Mouse (Mus musculus): ENCODE data around the gene Epm2a. TPM values are rescaled to one million over a fixed set of nuclear protein-coding genes. Genes with fewer than 3 reads are reported as not detected.

Gene Epm2a
- polyA plus RNA-seq, 1 experiment from 2014 or later: 2.3 TPM

- WGBS: 77% methylated on average over 2 of the region's 2 CpGs
Observed at GRCm38 (mm10) chr10:11381302-11381701, 38.1 kb downstream of the Epm2a start.

DNA sequence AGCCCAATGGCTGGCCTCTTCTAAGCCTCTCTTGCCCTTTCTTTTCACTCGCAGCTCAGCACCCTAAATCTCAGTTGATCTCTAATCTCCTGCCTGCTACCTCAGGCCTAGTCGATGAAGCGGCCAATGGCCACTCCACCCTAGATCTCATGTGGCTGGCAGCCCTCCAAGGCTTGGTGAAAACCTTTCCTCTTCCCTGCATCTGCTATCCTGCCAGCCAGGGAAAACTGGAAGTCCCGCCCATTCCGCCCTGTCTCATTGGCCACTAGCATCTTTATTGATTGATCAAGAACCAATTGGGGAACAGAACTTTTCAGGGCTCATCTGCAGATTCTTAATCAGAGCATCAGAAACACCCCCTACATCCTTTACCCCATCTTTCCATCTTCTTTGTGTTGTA, 67.7 kb downstream of the Epm2a start:
- Histone ChIP-seq H3K9me3 (replicated peaks; ENCODE audit: control insufficient read depth, low read length, poor library complexity, severe bottlenecking) (no peaks in the 10 kb centered on the region), H3K27me3 (ENCODE audit: control insufficient read depth, insufficient read depth, low read depth, low read length) (no peaks in the 10 kb centered on the region), H3K36me3 (ENCODE audit: control insufficient read depth, insufficient read depth, low read length) (no peaks in the 10 kb centered on the region), H3K4me2 (ENCODE audit: low read length) (no peak overlapping the region), H3K4me1 (ENCODE audit: control insufficient read depth, insufficient read depth, low read length) (no peaks in the 10 kb centered on the region), H3K4me3 (ENCODE audit: low read depth, low read length) (no peak overlapping the region), H3K9ac (ENCODE audit: low read depth, low read length) (no peak overlapping the region), H3K27ac (ENCODE audit: low read length) (no peak overlapping the region)
- ATAC-seq: no peak
- WGBS: 75% methylated on average over 5 of the region's 5 CpGs

More at GRCm38 (mm10) chr10:11381302-11381701, 38.1 kb downstream of the Epm2a start:
- Histone ChIP-seq H3K27ac (ENCODE audit: low read length) (no peak overlapping the region), H3K36me3 (ENCODE audit: control insufficient read depth, insufficient read depth, low read length) (no peaks in the 10 kb centered on the region), H3K27me3 (ENCODE audit: control insufficient read depth, insufficient read depth, low read depth, low read length) (no peaks in the 10 kb centered on the region), H3K4me3 (ENCODE audit: low read depth, low read length) (no peak overlapping the region), H3K4me2 (ENCODE audit: low read length) (no peak overlapping the region), H3K9me3 (replicated peaks; ENCODE audit: control insufficient read depth, low read length, poor library complexity, severe bottlenecking) (no peaks in the 10 kb centered on the region), H3K9ac (ENCODE audit: low read depth, low read length) (no peak overlapping the region), H3K4me1 (ENCODE audit: control insufficient read depth, insufficient read depth, low read length) (no peaks in the 10 kb centered on the region)
- ATAC-seq: no peak

DNA sequence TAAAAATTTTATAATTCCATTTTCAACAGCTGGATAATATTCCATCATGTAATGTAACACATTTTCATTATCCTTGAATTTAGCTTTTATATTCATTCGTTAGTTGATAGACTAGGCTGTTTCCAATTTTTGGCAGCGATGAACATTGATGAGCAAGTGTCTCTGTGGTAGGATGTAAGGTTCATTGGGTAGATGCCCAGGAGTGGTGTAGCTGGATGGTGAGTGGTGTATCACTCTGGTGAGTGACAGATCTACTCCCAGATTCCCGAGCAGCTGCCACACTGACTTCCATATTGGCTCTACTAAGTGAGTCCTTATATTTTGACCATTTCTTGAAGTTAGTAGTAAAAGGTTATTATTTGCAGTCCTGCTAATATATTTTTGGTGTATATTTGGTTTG, 76.9 kb downstream of the Epm2a start:
- H3K9ac ChIP-seq (ENCODE audit: low read depth, low read length): no peak overlapping the region
- no peak overlapping the region for H3K27ac ChIP-seq (ENCODE audit: low read length)
- 94% methylated on average over 3 of the region's 3 CpGs for WGBS
- no peak overlapping the region for H3K4me2 ChIP-seq (ENCODE audit: low read length)
- H3K27me3 ChIP-seq (ENCODE audit: control insufficient read depth, insufficient read depth, low read depth, low read length): no peaks in the 10 kb centered on the region
- H3K4me1 ChIP-seq (ENCODE audit: control insufficient read depth, insufficient read depth, low read length): no peaks in the 10 kb centered on the region
- H3K4me3 ChIP-seq (ENCODE audit: low read depth, low read length): no peak overlapping the region
- no peaks in the 10 kb centered on the region for H3K36me3 ChIP-seq (ENCODE audit: control insufficient read depth, insufficient read depth, low read length)
- H3K9me3 ChIP-seq (replicated peaks; ENCODE audit: control insufficient read depth, low read length, poor library complexity, severe bottlenecking): no peaks in the 10 kb centered on the region
- no peak for ATAC-seq

DNA sequence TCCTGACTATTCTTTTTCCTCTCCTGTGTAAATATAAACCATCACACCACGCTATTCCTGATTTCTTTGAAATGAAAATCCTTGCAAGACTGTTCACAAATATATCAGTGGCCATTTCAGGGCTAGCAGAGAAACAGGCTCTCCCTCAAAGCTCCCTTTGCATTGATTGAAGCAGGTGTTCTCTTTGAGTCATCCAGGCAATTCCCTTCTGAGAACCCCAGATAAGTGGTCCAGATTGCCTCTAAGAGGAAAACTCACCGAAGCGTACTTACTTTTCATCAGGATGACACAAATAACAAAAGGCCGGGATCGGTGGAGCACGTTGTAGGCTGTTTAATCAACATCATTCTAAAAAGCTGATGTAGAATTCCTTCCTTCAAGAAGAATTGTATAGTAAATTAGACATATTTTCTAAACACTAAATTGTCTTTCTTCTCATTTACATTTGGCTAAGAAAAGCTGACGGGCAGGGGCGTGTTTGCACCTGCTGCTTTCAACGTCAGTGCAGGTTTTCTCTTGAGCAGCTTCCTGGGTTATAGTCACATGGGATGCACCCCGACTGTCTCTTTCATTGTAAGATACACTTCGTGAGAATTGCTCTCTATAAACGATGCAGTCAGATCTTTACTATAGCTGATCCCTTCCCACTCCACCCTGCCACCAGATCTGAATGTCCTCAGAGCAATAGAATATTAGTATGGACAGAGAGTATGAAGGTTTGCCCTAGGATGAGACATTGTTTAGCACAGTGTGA, 86.0 kb downstream of the Epm2a start:
- WGBS: 54% methylated on average over 12 of the region's 12 CpGs
- ATAC-seq: no peak; the same call in 1 of the 2 replicates
- no peaks in the 10 kb centered on the region for H3K36me3 ChIP-seq (ENCODE audit: control insufficient read depth, insufficient read depth, low read length)
- no peak overlapping the region for H3K4me3 ChIP-seq (ENCODE audit: low read depth, low read length)
- no peak overlapping the region for H3K4me2 ChIP-seq (ENCODE audit: low read length)
- H3K9me3 ChIP-seq (replicated peaks; ENCODE audit: control insufficient read depth, low read length, poor library complexity, severe bottlenecking): no peaks in the 10 kb centered on the region
- no peaks in the 10 kb centered on the region for H3K4me1 ChIP-seq (ENCODE audit: control insufficient read depth, insufficient read depth, low read length)
- H3K27me3 ChIP-seq (ENCODE audit: control insufficient read depth, insufficient read depth, low read depth, low read length): no peaks in the 10 kb centered on the region
- H3K9ac ChIP-seq (ENCODE audit: low read depth, low read length): no peak overlapping the region
- H3K27ac ChIP-seq (ENCODE audit: low read length): no peak overlapping the region

GRCm38 (mm10) chr10:11436961-11437360, 93.8 kb downstream of the Epm2a start:
- no peaks in the 10 kb centered on the region for H3K27me3 ChIP-seq (ENCODE audit: control insufficient read depth, insufficient read depth, low read depth, low read length)

DNA sequence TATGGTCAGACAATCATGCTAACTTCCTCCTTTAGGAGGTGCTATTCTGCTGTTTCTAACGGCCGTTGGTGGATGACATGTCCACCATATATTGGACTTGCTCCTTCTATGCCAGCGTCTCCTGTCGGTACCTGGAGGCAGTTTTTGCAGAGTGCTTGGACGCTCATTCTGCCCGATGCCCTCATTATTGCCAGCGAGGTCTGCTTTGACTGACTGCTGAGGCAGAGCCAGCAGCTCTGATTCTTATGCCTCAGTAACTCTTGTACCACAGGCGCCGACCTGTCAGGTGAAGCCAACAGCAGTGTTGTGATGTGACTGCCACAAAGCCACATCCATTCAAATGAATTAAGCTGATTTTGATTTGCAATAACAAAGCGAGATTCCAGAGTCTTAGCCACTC, 95.3 kb downstream of the Epm2a start:
- Histone ChIP-seq H3K4me3 (ENCODE audit: low read depth, low read length) (no peak overlapping the region), H3K9ac (ENCODE audit: low read depth, low read length) (no peak overlapping the region), H3K9me3 (replicated peaks; ENCODE audit: control insufficient read depth, low read length, poor library complexity, severe bottlenecking) (no peaks in the 10 kb centered on the region), H3K4me2 (ENCODE audit: low read length) (no peak overlapping the region), H3K36me3 (ENCODE audit: control insufficient read depth, insufficient read depth, low read length) (no peaks in the 10 kb centered on the region), H3K4me1 (ENCODE audit: control insufficient read depth, insufficient read depth, low read length) (no peaks in the 10 kb centered on the region), H3K27ac (ENCODE audit: low read length) (no peak overlapping the region), H3K27me3 (ENCODE audit: control insufficient read depth, insufficient read depth, low read depth, low read length) (no peaks in the 10 kb centered on the region)
- 86% methylated on average over 10 of the region's 10 CpGs for WGBS
- ATAC-seq: no peak

More at GRCm38 (mm10) chr10:11436961-11437360, 93.8 kb downstream of the Epm2a start:
- Histone ChIP-seq H3K4me3 (ENCODE audit: low read depth, low read length) (no peak overlapping the region), H3K4me1 (ENCODE audit: control insufficient read depth, insufficient read depth, low read length) (no peaks in the 10 kb centered on the region), H3K9me3 (replicated peaks; ENCODE audit: control insufficient read depth, low read length, poor library complexity, severe bottlenecking) (no peaks in the 10 kb centered on the region), H3K9ac (ENCODE audit: low read depth, low read length) (no peak overlapping the region), H3K4me2 (ENCODE audit: low read length) (no peak overlapping the region), H3K27ac (ENCODE audit: low read length) (no peak overlapping the region), H3K36me3 (ENCODE audit: control insufficient read depth, insufficient read depth, low read length) (no peaks in the 10 kb centered on the region)
- no peak; the same call in 1 of the 2 replicates for ATAC-seq
- 70% methylated on average over 1 of the region's 1 CpGs for WGBS

GRCm38 (mm10) chr10:11439342-11439741, 96.1 kb downstream of the Epm2a start:
- Histone ChIP-seq H3K27ac (ENCODE audit: low read length) (no peak overlapping the region), H3K36me3 (ENCODE audit: control insufficient read depth, insufficient read depth, low read length) (no peaks in the 10 kb centered on the region), H3K9ac (ENCODE audit: low read depth, low read length) (no peak overlapping the region), H3K27me3 (ENCODE audit: control insufficient read depth, insufficient read depth, low read depth, low read length) (no peaks in the 10 kb centered on the region), H3K9me3 (replicated peaks; ENCODE audit: control insufficient read depth, low read length, poor library complexity, severe bottlenecking) (no peaks in the 10 kb centered on the region), H3K4me2 (ENCODE audit: low read length) (no peak overlapping the region), H3K4me1 (ENCODE audit: control insufficient read depth, insufficient read depth, low read length) (no peaks in the 10 kb centered on the region), H3K4me3 (ENCODE audit: low read depth, low read length) (no peak overlapping the region)
- WGBS: 86% methylated on average over 6 of the region's 6 CpGs
- no peak for ATAC-seq

DNA sequence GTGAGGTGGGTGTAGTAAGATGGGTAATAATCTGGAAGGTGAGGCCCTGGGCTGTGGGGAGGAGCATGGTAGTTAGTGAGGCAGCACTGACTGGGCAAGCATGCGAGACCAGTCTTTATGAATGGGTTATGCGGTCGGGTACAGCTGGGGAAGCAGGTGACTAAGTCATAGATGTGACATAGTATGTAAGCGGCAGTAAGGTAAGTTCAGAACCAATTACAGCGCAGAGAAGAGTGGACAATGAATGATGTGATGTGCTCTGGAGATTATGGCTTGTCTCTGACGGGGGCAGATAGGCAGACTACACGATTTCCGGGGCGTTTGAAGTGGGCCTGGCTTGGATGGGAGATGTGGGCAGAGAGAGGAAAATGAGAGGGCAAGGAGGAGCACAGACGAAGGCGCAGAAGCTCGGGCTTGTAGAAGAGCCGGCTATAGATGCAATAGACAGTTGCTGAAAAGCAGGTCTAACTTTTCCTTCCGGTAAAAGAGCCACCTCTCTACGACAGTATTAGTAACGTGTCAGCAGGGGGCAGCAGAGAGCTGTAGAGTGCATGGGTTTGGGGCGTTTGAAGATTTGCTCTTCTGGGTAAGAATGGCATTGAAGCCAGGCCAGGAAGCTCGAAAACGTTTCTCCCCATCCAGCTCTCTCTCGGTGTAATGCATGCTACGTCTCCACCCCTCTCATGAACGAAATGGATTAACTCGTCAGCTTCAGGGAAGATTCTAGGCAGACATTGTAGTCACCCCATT, 106.5 kb downstream of the Epm2a start:
- peak; percentile 95 for ATAC-seq
- no peaks in the 10 kb centered on the region for H3K9me3 ChIP-seq (replicated peaks; ENCODE audit: control insufficient read depth, low read length, poor library complexity, severe bottlenecking)
- no peaks in the 10 kb centered on the region for H3K36me3 ChIP-seq (ENCODE audit: control insufficient read depth, insufficient read depth, low read length)
- H3K4me3 ChIP-seq (ENCODE audit: low read depth, low read length): no peak overlapping the region
- peaks cover 11% of the 10 kb centered on the region; the same call in 1 of the 2 replicates for H3K4me1 ChIP-seq (ENCODE audit: control insufficient read depth, insufficient read depth, low read length)
- peak overlapping the region; percentile 26; the same call in 1 of the 2 replicates for H3K9ac ChIP-seq (ENCODE audit: low read depth, low read length)
- H3K27ac ChIP-seq (ENCODE audit: low read length): 0 out of 2 replicates have a peak overlapping the region, but pooled peaks have one; percentile 25
- no peaks in the 10 kb centered on the region for H3K27me3 ChIP-seq (ENCODE audit: control insufficient read depth, insufficient read depth, low read depth, low read length)
- H3K4me2 ChIP-seq (ENCODE audit: low read length): peak overlapping the region; percentile 32
- 33% methylated on average over 23 of the region's 23 CpGs for WGBS

DNA sequence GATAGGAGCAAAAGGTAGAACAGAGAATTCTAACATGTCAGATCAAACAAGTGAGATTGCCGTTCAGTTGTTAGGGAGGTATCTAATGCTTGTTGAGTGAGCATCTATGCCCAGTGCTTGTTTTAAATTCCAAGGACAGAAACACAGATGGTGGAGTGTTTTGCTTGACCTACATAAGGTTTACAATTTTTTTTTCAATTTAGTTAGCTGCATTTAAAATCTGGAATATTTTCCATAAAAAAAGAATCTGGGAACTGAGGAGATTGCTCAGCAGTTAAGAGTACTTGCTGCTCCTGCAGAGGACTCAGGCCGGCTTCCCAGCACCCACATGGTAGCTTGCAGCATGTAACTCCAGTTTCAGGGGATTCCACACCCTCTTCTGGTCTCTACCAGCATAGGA, 109.3 kb downstream of the Epm2a start:
- Histone ChIP-seq H3K9ac (ENCODE audit: low read depth, low read length) (no peak overlapping the region), H3K4me2 (ENCODE audit: low read length) (no peak overlapping the region), H3K27ac (ENCODE audit: low read length) (no peak overlapping the region), H3K4me3 (ENCODE audit: low read depth, low read length) (no peak overlapping the region), H3K27me3 (ENCODE audit: control insufficient read depth, insufficient read depth, low read depth, low read length) (no peaks in the 10 kb centered on the region), H3K36me3 (ENCODE audit: control insufficient read depth, insufficient read depth, low read length) (no peaks in the 10 kb centered on the region), H3K4me1 (ENCODE audit: control insufficient read depth, insufficient read depth, low read length) (peaks cover 11% of the 10 kb centered on the region; the same call in 1 of the 2 replicates), H3K9me3 (replicated peaks; ENCODE audit: control insufficient read depth, low read length, poor library complexity, severe bottlenecking) (no peaks in the 10 kb centered on the region)
- WGBS: 71% methylated on average over 2 of the region's 2 CpGs
- no peak for ATAC-seq
